Mouse (Mus musculus) layer of hippocampus, adult 11-12 months (tissue): ENCODE data around the gene Prickle2.

Source experiments
- DNase-seq: peaks from one replicate; pipeline ENCODE4 v3.0.0; 2022; ENCODE audit warnings: low spot score

Gene Prickle2

DNA sequence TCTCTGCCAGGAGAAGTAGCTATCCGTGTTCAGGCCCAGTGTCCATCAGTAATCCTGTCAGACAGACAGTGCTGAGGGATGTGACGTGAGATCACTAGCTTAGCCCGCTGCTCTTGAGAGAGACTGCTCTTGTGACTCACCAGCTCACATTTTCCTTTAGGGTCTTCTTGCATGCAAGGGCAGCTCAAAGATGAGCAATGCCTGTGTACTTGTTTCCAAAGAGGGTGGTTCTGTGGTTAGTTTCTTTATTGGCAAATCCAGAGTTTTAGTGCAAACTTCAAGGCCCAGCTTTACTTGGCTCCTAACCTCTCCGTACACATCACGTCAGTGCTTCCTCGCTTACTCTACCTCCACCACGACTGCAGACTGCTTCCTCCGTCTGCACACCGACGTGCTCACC, 324.9 kb downstream of the Prickle2 start:
- DNase-seq: no peak

DNA sequence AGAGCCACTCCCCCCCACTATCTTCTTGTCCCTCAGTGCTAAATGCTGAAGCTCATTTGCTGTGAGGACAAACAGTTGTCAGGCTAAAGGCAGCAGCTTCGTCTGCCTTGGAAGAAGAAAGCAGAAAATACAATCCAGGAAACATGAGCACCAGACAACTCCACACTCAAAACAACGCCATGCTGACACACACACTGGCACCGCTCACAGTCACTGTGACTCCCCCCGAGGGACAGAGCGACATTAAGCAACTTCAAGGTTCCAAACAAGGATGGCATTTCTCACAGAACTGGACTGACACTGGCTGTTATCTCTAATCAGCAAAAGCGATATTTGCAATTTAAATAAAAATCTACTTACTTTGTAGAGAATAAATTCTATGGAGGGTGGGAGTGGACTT, 331.1 kb downstream of the Prickle2 start:
- no peak for DNase-seq

DNA sequence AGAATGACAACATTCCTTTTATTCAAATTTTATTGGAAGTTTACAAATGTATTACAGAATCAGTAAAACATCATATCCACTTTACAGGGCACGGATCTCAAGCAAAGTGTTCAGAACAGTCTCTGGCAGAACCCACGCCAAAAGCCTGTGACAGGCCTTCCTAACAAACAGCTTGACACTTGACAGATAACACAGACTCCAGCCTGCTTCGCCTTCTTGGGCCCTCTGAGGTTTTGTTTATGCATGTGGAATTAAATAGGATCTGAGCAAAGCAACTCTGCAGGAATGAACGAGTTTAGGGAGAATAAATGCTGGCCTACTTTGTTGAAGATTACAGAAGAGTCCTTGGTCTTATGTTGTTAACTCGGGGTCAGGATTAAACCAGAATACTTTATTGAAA, 335.1 kb downstream of the Prickle2 start:
- DNase-seq: no peak

DNA sequence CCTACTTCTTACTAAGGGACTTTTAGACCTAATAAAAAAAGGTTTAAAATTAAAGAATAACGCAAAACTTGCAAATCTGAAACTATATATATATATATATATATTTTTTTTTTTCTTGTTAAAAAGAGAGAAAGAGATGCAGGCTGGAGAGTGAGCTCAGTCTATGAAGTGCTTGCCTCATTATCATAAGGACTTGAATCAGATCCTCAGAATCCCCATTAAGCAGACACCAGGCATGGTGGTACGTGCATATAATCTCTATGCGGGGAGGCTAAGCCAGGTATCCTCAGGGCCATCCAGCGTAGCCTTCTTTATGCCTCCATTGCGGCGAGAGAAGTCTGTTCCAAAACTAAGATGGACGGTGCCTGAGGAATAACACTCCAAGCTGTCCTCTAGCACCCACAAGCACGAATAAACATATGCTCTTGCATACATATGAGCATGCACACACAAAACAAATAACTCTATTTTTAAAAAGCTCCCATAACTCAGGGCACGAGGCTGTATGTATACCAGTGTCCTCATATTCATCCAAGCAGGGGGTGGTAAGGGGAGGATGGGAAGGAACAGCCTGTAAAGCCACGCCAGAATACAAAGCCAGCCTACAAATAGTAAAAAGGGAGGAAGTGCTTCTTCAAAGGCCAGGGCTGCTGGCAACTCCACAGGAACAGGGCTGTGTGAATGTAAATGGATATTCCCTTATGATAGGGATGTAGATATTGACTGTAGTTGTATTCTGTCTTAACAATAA, 358.5 kb downstream of the Prickle2 start:
- DNase-seq: no peak

DNA sequence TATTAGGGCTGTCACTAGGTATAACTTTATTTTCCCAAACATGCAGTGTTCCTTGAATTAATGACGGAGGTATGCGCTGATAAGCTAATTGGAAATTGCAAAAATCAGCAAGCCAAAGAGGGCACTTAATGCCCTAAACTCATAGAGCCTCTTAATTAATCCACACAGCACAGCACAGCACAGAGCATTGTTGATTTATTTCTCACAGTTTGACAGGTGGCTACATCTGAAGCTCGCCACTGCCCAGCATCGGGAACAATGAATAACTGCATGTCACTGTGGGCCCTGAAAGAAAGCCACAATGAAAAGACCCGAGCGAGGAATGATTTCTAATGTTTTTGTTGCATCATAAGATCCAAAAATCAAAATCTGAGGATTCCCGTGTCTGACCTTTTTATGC, 359.2 kb downstream of the Prickle2 start:
- no peak for DNase-seq

DNA sequence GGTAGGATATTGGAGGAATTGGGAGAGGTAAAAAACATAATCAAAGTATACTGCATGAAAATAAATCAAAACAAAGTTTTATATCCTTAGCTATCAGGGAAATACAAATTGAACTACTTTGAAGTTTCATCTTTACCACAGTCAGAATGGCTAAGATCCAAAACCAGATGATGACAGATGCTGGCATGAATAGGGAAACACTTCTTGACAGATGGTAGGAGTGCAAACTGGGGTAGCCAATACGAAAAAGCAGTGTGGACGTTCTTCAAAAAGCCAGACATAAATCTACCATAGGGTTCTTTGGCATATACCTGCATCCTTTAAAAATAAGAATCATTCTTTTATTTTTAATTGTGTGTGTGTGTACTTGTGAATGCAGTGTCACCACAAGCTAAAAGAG, 360.8 kb downstream of the Prickle2 start:
- DNase-seq: peak; percentile 11

DNA sequence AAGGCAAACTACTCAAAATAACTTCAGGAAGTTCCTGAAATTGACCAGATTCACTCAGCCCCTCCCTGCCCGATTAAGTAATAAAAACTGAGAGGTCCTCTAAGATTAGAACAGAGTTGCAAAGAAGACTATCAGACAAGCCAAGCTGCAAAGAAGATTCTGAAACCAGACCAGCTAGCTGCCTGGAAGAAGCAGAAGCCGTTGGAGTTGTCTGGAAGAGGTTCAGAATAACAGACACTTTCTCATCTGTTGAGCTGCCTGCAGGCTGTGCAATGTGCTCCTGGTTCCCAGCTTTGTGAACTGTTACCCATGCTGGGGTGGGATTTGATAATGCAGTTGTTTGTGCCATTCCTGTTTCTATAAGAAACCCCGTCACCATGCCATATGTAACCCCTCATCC, 361.4 kb downstream of the Prickle2 start:
- peak; percentile 19 for DNase-seq
